Mouse (Mus musculus) right cerebral cortex, postnatal 36 days (tissue): ENCODE results near the gene Dcaf12l2.
A peak's percentile ranks its signal among the peaks of the same experiment; 100 is the strongest.

Experiments
- DNase-seq, 2 experiments: peaks; one replicate each; pipeline ENCODE4 v3.0.0; 2022; ENCODE audit warnings: low spot score in 2 of 2, mixed read lengths in 1 of 2

The Dcaf12l2 gene

DNA sequence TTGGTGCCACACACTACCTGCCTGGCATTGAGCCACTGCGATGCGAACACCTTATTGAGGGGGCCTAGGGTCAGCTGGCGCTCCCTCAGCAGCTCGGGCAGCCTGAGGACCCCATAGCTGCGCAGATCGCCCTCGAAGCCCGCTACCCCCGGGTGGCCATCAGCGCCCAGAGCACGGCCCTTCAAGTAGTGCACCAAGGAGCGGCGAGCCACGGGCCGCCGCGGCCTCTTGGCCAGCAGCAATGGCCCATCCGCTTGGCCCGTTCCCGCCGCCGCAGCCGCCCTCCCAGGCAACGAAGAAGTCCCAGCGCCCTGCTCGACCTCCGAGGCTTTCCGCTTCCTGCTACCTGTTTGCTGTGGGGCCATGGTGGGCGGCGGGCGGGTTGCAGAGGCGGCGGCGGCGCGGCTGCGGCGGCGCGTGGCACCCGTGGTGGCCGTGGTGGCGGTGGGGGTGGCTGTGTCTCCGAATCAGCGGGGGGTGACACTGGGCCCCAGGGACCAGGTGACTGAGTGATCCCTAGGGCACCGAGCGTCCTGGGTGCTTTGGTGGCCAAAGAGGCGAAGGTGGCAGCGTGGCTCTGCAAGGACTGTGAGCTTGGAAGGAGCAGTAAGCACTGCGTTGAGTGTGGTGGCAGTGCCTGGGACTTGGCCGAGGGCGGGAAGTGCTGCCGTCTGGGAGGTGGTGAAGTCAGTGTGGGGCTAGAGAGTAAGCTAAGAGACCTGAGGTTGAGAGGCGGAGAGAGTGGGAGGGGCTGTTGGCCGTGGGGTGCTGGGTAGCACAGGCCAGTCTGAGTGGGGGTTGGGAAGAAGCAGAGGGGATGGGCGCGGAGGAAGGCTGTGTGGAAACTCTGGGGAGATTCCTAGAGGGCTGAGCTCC lies at the start of gene Dcaf12l2:
Gene Dcaf12l2, minus strand, starts transcription at position 697 of the 876 bp plus-strand sequence.
- peak in 1 of 2 experiments; percentile 2 for DNase-seq

DNA sequence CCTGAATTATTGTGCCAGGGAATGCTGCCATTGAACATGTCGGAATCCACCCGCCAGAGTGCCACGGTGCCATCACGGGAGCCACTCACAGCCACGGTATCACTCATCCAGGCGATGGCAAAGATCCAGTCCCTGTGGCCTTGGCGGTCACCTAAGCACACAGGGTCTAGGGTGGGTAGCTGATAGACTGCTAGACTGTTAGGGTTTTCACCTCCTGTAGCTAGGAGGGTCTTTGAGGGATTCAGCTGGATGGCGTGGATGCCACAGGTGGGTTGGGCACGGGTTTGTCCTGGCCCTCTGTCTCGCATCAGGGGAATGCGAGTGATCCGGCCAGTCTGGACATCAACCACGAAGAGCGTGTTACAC lies 879 bp downstream of the Dcaf12l2 start:
- no peak for DNase-seq
